Comparison of ENCODE assay signal across 17 mouse cellular contexts in genomic region chr11:4403381-4403780, GRCm38 (mm10). TPM values are rescaled to one million over a fixed set of nuclear protein-coding genes. Genes with fewer than 3 reads are reported as not detected.
"Had no signal": no experiment of that assay in that cellular context is flagged by ENCODE, and none has a peak within 500 bp of the region (broad histone marks: within the 10 kb centered on the region; RNA-seq: fewer than 3 reads in every experiment).

No protein-coding gene starts in this region.

- H3K9me3 ChIP-seq: neural tube, embryonic 15.5 days; stomach, embryonic 15.5 days had no signal

- H3K27ac ChIP-seq: neural tube, embryonic 15.5 days; stomach, embryonic 15.5 days; stomach, postnatal 0 days had no signal

- H3K4me1 ChIP-seq: neural tube, embryonic 15.5 days; stomach, embryonic 15.5 days had no signal

- H3K4me2 ChIP-seq: neural tube, embryonic 15.5 days; stomach, embryonic 15.5 days had no signal

- H3K9ac ChIP-seq: neural tube, embryonic 15.5 days; stomach, embryonic 15.5 days had no signal

- H3K27me3 ChIP-seq: neural tube, embryonic 15.5 days; stomach, embryonic 15.5 days had no signal

- H3K4me3 ChIP-seq: neural tube, embryonic 15.5 days; stomach, embryonic 15.5 days had no signal

- H3K36me3 ChIP-seq: neural tube, embryonic 15.5 days; stomach, embryonic 15.5 days had no signal

- DNase-seq: retina, postnatal 1 day; right cerebral cortex, adult 18-20 months; right cerebral cortex, postnatal 14 days; right cerebral cortex, postnatal 25 days; right cerebral cortex, postnatal 4 days; spleen, adult 18-20 months; thymus, adult 18-20 months; thymus, adult 2 months; thymus, postnatal 14 days; thymus, postnatal 25 days; thymus, postnatal 36 days; thymus, postnatal 4 days had no signal

RNA-seq across cellular contexts. Expression of gene Hormad2, which starts 37.5 kb away (rescaled TPM):
- polyA plus RNA-seq: neural tube, embryonic 14.5 days; neural tube, embryonic 15.5 days; small intestine, adult 2 months had no signal
